Mouse (Mus musculus) mouse trophoblast stem cell (cell line): ENCODE results near the gene Smtnl2.

ENCODE experiments used
- in situ Hi-C, 2 experiments: fragments of 300-500 bp; cut with MseI, MboI; formaldehyde crosslinking; loops; 2 replicates in 1 of 2; 3 replicates in 1 of 2; pipeline ENCODE4 v1.15.1; 2025

Gene Smtnl2

DNA sequence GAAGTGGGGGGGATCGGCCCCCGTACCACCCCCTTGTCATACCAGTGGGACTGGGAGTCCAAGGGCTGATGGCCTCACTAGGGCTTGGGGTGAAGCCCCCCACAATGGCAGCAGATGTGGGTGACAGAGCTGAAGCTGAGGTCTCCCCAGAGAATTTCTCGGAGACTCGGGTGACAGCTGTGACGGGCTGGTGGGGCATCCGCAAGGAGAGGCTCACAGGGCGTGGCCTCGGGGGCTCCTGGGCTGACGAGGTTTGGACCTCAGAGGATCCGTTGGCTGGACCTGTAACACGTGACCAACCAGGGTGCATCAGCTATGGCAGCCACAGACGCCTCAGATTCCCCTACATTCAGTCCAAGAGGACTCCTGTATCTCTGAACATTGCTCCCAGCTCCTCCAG is 8.5 kb downstream of the Smtnl2 start:
- in situ Hi-C loops, result no loop called here

DNA sequence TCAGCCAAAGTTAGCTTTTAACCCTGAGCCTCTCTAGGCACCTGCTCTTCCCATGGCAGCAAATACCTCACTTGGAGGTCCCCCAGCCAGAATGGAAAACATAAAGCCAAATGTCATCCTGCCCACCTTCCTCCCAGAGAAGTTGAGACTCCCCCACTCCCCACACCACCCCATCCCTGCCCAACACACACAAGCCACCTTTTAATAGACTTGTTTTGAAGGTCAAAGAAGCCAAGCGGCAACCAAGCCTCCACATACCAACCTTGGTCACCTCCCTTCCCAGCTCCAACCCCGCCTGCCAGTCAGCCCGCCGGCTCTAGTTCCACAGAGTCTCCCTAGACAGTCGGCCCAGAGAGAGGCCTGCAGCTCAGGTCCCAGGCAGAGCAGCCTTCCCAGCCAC is 9.5 kb downstream of the Smtnl2 start:
- in situ Hi-C loops, result no loop called here

- in situ Hi-C loops, result no loop called here
These were observed 10.4 kb downstream of the Smtnl2 start for GRCm38 (mm10) chr11:72401068-72401467.

DNA sequence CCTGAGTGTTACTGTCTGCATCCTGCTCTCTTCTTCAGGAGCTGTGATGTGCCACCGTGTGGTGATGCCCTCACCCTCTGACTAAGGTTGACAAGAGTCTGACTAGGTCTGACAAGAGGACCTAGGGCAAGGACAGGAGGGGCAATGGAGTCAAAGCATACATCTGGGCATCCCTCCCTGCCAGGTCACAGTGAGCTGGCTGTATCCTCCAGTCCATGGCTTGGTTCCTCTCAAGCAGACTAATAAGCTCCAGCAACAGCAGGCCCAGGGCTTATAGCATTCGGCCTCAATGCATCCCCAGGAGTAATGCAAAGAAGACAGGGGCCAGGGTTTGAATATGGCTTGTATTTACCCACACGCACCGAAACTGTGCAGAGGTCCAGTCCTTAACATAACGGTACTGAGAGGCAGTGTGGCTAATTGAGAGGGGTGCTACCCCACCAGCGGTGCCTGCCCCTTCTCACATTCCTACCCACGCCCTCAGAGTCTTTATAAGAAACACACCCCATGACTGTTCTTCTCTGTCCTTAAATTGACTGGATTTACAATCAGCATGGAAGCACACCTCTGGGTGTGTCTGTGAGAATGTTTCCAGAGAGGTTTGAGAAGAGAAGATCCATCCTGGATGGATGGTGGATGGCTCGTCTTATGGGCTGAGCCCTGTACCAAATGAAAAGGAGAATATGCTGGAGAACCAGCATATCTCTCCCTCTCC is 13.5 kb downstream of the Smtnl2 start:
- in situ Hi-C loops, result no loop called here

DNA sequence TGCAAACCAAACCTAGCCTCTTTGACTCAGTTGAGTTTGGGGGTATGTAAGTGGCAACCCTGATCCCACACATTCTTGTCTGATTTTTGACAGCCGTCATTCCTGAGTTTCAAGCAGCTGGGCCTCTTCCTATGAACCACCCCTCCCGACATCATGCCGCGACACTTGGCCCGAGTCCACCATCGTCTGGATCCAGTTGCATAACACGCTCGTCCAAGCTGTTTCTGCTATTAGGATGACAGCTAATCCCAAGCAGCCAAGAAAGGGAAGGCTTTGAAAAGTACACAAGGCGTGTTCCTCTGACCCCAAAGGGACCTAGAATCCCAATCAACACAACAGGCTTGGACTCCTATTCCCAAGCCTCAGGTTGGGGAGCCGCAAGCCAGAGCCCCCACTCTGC is 14.4 kb downstream of the Smtnl2 start:
- in situ Hi-C loops, result no loop called here

DNA sequence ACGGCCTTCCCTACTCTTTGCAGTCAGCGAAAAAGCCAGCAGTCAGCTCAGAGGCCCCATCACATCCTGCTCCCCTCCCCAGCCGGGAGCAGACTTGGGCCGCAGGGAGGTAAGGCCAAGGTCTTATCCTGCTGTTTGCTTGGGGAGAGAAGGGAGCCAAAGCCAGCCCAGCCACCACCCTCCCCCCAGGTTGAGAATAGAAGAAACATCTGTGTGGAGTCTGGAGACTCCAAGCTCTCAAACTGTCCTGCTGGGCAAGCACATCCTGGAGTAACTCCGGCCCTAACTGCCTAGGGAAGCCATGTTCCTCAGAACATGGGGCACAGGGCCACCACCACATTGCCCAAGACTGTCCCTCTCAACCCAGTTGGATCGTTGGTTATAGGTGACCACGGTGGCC is 14.9 kb downstream of the Smtnl2 start:
- in situ Hi-C loops, result no loop called here

- in situ Hi-C loops, result no loop called here
These were observed 15.9 kb downstream of the Smtnl2 start for GRCm38 (mm10) chr11:72395652-72396051.

GRCm38 (mm10) chr11:72394694-72395093 is 16.8 kb downstream of the Smtnl2 start:
- in situ Hi-C loops, result no loop called here

DNA sequence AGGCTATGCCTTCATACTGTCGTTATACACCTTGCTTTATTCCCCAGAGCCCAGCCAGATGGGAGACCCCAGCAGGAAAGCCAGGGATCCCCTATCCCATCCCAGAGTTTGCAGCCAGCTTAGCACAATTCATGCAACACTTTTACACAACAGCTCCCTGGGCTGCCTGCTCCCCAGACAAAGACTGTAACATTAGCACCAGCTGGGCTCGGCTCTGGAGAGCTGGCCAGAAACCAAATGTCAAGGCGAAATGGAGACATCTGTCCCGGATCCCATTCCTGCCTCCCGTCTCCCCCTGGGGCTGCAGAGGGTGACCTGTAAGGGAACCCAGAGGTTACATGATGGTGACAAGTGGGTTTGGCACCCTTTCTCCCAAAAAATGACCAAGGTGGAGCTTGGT is 17.8 kb downstream of the Smtnl2 start:
- in situ Hi-C loops, result no loop called here

- in situ Hi-C loops, result no loop called here
These were observed 18.3 kb downstream of the Smtnl2 start for GRCm38 (mm10) chr11:72393243-72393642.

GRCm38 (mm10) chr11:72391181-72391580 is 20.3 kb downstream of the Smtnl2 start:
- in situ Hi-C loops, result no loop called here

GRCm38 (mm10) chr11:72389407-72390142 is 21.9 kb downstream of the Smtnl2 start:
- in situ Hi-C loops, result no loop called here

- in situ Hi-C loops, result no loop called here
These were observed 23.4 kb downstream of the Smtnl2 start for GRCm38 (mm10) chr11:72388113-72388529.

DNA sequence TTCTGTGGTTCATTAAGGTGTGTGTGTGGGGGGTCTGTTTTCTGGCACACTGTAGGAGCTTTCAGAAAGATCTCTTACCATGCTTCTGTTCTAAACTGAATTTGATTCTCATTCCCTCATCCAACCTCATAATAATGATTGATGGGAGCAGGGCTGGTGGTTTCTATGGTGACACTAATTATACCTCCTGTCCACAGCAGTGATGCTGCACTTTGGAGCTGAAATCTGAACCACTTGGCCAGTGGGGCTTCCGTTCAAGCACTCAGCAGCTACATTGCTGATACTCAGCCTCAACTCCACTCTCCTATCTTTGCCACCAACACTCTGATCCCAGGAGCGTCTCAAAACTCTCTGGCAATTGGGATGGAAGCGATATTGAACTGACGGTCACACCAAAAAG is 32.2 kb downstream of the Smtnl2 start:
- in situ Hi-C loops, result no loop called here

DNA sequence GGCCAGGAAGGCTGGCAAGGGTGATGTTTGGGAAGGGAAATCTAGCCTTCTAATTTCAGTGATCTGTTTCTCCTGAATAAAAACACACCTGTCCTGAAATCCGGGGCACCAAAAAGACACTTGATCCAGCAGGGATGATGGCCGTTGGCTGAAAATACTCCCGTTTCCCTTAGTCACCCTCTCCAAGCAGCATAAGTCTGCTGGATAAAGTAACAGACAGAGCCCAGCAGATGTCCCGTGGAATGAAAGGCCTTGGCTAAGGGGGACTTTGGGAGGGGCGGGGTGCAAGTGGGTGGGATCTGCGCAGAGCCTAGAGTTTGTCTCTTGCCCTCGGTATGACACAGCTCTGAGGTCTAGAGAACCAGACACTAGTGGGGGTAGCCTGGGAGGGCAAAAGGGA is 33.3 kb downstream of the Smtnl2 start:
- in situ Hi-C loops, result no loop called here

- in situ Hi-C loops, result no loop called here
These were observed 35.0 kb downstream of the Smtnl2 start for GRCm38 (mm10) chr11:72376562-72376961.

GRCm38 (mm10) chr11:72369904-72370672 is 41.4 kb downstream of the Smtnl2 start:
- in situ Hi-C loops, result no loop called here

DNA sequence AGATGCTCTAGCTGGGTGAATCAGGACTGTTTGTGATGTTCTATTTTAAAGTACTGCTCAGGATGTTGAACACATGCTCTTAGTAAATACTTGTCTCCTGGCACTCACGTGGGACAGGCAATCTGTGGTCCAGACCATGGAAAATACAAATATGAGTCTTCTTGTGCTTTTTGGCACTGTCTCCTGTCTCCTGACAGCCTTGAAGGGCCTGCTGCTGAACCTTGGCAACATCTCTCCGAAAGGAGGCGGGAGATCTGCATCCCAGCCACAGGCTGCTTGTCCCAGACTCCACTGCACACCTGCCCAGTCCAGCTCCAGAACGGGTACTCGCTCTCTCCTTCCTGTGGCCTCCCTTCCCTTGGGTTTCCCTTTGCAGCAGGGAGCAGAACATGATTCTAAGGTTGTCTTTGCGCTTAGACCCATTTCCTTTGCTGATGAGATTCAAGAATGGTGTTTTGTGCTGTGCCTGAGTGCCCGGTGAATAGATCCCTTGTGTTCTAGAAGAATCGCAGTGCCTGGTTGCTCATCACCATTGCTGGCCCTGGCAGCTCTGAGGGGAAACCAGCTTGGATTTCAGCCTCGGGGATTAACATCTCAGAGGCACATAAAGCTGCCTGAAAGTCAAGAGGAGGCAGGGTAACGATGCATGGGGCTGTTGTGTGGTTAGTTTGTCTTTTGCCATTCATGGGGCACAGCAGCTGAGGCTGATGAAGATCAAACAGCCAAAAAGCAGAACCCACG is 43.4 kb downstream of the Smtnl2 start:
- in situ Hi-C loops, result no loop called here

- in situ Hi-C loops, result no loop called here
These were observed 45.4 kb downstream of the Smtnl2 start for GRCm38 (mm10) chr11:72366126-72366525.

DNA sequence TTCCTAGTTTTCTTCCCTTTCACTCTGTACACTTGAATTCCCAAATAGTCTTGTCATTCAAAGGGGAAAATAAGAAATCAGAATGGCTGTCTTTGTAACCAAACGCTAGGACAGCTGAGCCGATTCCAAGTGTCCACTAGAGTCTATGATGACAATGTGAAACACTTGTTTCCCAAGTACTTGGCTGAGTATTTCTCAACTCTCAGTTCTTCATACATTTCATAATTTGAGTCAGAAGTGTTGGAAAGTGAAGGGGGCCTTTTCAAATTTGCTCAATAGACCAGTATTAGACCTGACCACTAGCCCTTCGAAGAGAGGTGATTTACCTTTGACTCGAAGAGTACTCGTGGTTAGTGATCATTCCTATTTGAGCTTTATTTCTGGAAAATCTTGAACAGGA is 47.0 kb downstream of the Smtnl2 start:
- in situ Hi-C loops, result no loop called here

DNA sequence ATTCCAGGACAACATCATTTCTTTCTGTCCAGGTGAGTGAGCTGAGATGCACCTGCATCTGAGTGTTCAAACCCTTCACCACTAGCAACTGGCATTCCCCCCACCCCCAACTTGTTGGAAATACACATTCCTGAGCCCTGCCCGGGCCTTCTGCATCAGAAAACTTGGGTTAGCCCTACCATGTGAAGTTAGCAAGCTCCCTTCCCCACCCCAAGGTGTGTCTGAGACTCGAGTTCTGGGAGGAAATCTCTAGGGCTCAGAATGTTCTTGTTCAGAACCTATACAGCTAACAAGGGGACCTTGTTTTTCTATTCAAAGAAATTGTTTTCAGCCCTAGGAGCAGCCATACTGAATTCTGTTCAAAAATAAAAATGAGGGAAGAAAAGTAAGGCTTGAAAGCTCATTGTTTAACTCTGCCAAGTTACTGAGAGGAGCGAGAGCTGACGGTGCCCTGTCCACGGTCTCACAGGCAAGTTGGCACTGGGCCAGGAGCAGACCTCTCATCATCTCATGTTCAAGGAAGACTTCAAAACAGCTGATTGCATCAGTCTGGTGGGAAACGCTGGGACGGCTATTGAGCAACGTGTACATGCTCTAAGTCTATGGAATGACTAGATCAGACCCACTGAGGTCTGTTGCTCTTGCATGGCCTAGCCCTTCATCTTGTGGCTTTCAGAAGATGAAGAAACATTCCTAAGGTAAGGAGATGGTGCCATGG is 47.8 kb downstream of the Smtnl2 start:
- in situ Hi-C loops, result no loop called here
